Mouse (Mus musculus) megakaryocyte, embryonic 14.5 days (primary cell): ENCODE measurements at regions not wholly inside any gene's neighbourhood (a gene's known extent, or its start where the extent isn't known, plus 50 kb on each side); places are given as distances from the start of the nearest gene placed in this dataset.

ENCODE experiments used
- FLI1 ChIP-seq: IDR thresholded peaks from 2 replicates; pipeline ENCODE4 v1.6.1; 2012; ENCODE audit warnings: low read length, inconsistent platforms, mixed read lengths
- GATA1 ChIP-seq: IDR thresholded peaks from 3 replicates; pipeline ENCODE4 v1.6.1; 2012; ENCODE audit warnings: mixed read lengths, low read length, inconsistent platforms, borderline replicate concordance

DNA sequence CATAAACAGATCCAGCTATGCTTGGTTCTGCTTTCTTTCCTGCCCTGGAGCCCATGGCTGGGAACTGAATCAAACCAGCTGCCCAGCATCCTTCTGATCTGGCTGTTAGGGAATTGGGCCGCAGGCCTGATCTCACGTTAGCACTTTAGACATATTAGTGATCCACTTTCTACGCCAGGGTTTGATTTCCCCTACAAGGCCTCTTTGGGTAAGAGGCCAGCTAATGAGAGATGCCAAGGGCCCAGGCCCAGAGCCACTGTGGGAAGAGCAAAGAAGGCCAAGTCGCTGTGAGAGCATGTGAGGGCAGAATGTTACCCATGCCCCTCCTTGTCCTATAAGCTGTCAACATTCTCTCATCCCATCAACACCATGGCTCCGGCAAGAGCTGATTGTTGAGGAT is 116.3 kb downstream of the Olfm1 start:
- TF ChIP-seq GATA1, result no peak
- TF ChIP-seq FLI1, result no peak
